Mouse (Mus musculus) bone marrow macrophage, adult 2 months (primary cell): ENCODE data around the gene Il15. TPM values are rescaled to one million over a fixed set of nuclear protein-coding genes. Genes with fewer than 3 reads are reported as not detected.

Experiments used
- H3K27ac ChIP-seq: 2 replicates; pipeline ENCODE4 v1.5.1; 2012; ENCODE audit warnings: low read depth, low read length; ENCODE audit not compliant: insufficient read depth
- H3K4me1 ChIP-seq: 2 replicates; pipeline ENCODE4 v1.6.1; 2012; ENCODE audit warnings: low read length; ENCODE audit not compliant: control insufficient read depth, insufficient read depth
- H3K4me3 ChIP-seq: 2 replicates; pipeline ENCODE4 v1.5.1; 2012; ENCODE audit warnings: mild to moderate bottlenecking, low read length, moderate library complexity; ENCODE audit not compliant: insufficient read depth
- CTCF ChIP-seq: IDR thresholded peaks from 2 replicates; pipeline ENCODE4 v1.5.1; 2012; ENCODE audit warnings: low read depth, mild to moderate bottlenecking, low read length, moderate library complexity
- POLR2A ChIP-seq: IDR thresholded peaks from 2 replicates; pipeline ENCODE4 v1.6.1; 2012; ENCODE audit warnings: mild to moderate bottlenecking, low read depth, low read length, borderline replicate concordance
- polyA plus RNA-seq: library from polyadenylated mRNA; stranded (reverse); fragments of >200 nt; gene quantifications from 2 replicates; pipeline ENCODE4 v1.2.4, GENCODE M21; 2012; ENCODE audit not compliant: missing spikeins, insufficient read depth, insufficient read length

Gene Il15
- polyA plus RNA-seq, 1 experiment = 71.2 TPM

DNA sequence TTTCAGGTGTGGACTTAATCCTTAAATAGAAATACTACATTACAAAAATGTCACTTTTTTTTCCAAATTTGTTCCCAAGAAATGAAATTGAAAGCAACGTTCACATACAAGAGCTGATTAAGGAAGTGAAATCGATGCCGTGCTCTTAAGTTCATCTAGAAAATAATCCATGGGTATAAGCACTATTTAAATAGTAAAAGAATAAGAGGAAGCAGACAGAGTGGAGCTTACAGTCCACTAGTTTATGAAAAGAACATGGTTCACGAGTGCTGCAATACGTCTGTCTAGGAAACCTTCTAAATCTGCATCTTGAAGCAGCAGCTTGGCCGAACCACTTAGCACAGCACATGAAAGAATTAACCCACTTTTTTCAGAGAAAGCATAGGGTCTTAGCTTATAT, 32.4 kb downstream of the Il15 start:
- Histone ChIP-seq H3K4me3 (peak overlapping the region; percentile 20), H3K4me1 (peaks cover 29% of the 10 kb centered on the region), H3K27ac (peak overlapping the region; percentile 90)
- TF ChIP-seq CTCF (no peak), POLR2A (no peak)

DNA sequence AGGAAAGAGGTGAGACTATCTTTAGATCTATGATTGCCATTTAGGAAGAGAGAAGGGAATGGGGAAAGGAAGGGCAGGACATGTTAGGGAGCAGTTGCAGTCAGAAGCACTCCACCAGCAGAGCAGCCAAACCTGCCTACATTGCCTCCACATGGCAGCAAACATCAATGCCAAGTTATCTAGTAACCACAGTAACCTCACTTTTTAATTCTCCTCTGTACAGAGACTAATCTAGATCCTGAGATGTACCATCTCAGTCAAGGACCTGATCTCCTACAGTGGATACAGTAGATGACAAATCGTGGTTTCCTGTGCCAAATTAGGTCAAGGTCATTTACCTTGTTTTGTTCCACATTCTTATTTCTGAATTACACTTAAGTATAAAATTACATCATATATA, 42.0 kb downstream of the Il15 start:
- TF ChIP-seq POLR2A (no peak), CTCF (no peak)
- Histone ChIP-seq H3K4me1 (peaks cover 12% of the 10 kb centered on the region), H3K27ac (no peak overlapping the region), H3K4me3 (no peak overlapping the region)

- TF ChIP-seq POLR2A = no peak
- TF ChIP-seq CTCF = no peak
- Histone ChIP-seq H3K27ac (no peak overlapping the region), H3K4me1 (peaks cover 12% of the 10 kb centered on the region), H3K4me3 (no peak overlapping the region)
These were observed 46.9 kb downstream of the Il15 start for GRCm38 (mm10) chr8:82356091-82356490.

- Histone ChIP-seq H3K27ac (no peak overlapping the region), H3K4me3 (no peak overlapping the region), H3K4me1 (peaks cover 4% of the 10 kb centered on the region)
- no peak for TF ChIP-seq POLR2A
- peak; percentile 69; the same call in 1 of the 2 replicates for TF ChIP-seq CTCF
These were observed 51.6 kb downstream of the Il15 start for GRCm38 (mm10) chr8:82351268-82351943.

- Histone ChIP-seq H3K4me3 (no peak overlapping the region), H3K4me1 (peaks cover 4% of the 10 kb centered on the region), H3K27ac (no peak overlapping the region)
- no peak for TF ChIP-seq POLR2A
These were observed 53.7 kb downstream of the Il15 start for GRCm38 (mm10) chr8:82349299-82349698.

GRCm38 (mm10) chr8:82346485-82346884, 56.5 kb downstream of the Il15 start:
- H3K4me1 ChIP-seq = no peaks in the 10 kb centered on the region
- no peak overlapping the region for H3K27ac ChIP-seq
- H3K4me3 ChIP-seq = no peak overlapping the region
- TF ChIP-seq POLR2A (no peak), CTCF (no peak)

DNA sequence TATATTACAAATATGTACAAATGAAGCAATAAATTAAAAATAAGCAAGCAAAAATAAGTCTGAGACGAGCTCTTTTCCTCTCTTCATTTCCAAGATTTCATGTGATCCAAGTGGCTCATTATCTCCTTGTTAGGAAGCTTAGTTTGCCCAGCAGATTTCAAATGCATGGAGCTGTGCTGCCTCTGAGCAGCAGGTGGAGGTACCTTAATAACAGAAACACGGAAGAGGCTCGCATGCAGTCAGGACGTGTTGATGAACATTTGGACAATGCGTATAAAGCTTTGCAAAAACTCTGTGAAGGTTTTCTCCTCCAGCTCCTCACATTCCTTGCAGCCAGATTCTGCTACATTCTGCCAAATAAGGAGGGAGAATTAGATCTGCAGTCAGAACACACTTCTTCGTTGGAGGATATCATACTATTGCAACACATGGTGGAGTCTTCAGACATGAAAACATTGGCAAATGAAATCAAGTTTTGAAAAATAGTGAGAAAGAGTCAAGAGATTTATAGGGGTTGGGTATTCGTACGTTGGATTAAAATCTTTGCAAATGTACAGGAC, 71.3 kb downstream of the Il15 start:
- TF ChIP-seq CTCF = no peak
- H3K4me3 ChIP-seq = no peak overlapping the region
- H3K27ac ChIP-seq = no peak overlapping the region
- H3K4me1 ChIP-seq = no peaks in the 10 kb centered on the region

DNA sequence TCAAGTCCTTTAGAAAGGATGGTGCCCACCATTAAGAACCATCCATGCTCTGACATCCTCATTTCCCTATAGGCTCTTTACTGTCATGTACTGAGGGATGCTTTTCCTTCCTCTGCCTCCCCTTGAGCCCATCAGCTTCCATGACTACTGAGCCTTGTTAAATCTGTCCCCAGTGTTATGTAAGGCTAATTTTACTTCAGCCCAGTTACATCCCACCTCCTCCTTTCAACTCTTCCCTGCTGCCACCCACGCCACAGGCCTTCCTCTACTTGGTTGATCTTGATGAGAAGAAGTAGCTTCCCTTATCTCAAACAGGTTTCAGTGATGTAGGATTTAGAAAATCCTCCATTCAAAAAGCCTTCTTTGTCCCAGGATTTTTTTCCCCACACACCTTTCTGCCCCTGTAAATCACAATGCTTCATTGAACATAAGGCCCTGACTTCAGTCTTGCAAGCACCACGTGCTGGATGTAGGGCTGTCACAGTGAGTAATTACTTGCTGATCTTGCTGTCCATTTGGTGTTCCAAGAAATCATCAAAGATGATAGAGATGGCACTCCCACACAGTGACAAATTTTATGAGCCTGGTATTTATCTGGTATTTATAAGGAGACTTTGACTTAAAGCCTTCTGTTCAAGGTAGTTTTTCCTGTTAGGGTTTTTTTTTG, 74.9 kb downstream of the Il15 start:
- Histone ChIP-seq H3K4me1 (no peaks in the 10 kb centered on the region), H3K4me3 (no peak overlapping the region)
- no peak for TF ChIP-seq CTCF
- no peak for TF ChIP-seq POLR2A

GRCm38 (mm10) chr8:82326061-82326460, 77.0 kb downstream of the Il15 start:
- H3K4me3 ChIP-seq = no peak overlapping the region
- no peaks in the 10 kb centered on the region for H3K4me1 ChIP-seq
- TF ChIP-seq CTCF (no peak), POLR2A (no peak)
- H3K27ac ChIP-seq = no peak overlapping the region

More for the DNA sequence above, 74.9 kb downstream of the Il15 start:
- H3K27ac ChIP-seq = no peak overlapping the region

GRCm38 (mm10) chr8:82325586-82325985, 77.4 kb downstream of the Il15 start:
- no peak overlapping the region for H3K27ac ChIP-seq
- no peak overlapping the region for H3K4me3 ChIP-seq
- H3K4me1 ChIP-seq = no peaks in the 10 kb centered on the region
- TF ChIP-seq CTCF = no peak
- no peak for TF ChIP-seq POLR2A
